Mouse (Mus musculus) limb, embryonic 15.5 days (tissue): ENCODE results near the gene Smim17. TPM values are rescaled to one million over a fixed set of nuclear protein-coding genes. Genes with fewer than 3 reads are reported as not detected.
"Not testable (repeated sequence)": the region's sequence is repeated elsewhere in the genome, so short reads cannot be mapped to it uniquely, and the experiment has no call there.

Experiments used
- ATAC-seq: fragments of 200-750 bp; cut with Nextera tagmentation; 2 replicates; pipeline ENCODE4 v1.8.0; 2017; ENCODE audit warnings: low read depth, moderate TSS enrichment; ENCODE audit not compliant: insufficient number of reproducible peaks, low FRiP score, low TSS enrichment
- H3K27ac ChIP-seq: fragments of 300-500 bp; sonication (generic); 2 replicates; pipeline ENCODE4 v1.5.1; 2015; ENCODE audit warnings: moderate library complexity, mild to moderate bottlenecking, inconsistent platforms
- H3K27me3 ChIP-seq: fragments of 300-500 bp; sonication (generic); 2 replicates; pipeline ENCODE4 v1.6.1; 2015; ENCODE audit warnings: inconsistent platforms
- H3K36me3 ChIP-seq: fragments of 300-500 bp; sonication (generic); 2 replicates; pipeline ENCODE4 v1.6.1; 2015; ENCODE audit warnings: inconsistent platforms
- H3K4me1 ChIP-seq: fragments of 300-500 bp; sonication (generic); 2 replicates; pipeline ENCODE4 v1.6.1; 2015; ENCODE audit warnings: inconsistent platforms
- H3K4me2 ChIP-seq: fragments of 300-500 bp; sonication (generic); 2 replicates; pipeline ENCODE4 v1.6.1; 2015; ENCODE audit warnings: mild to moderate bottlenecking, inconsistent platforms
- H3K4me3 ChIP-seq: fragments of 300-500 bp; sonication (generic); 2 replicates; pipeline ENCODE4 v1.5.1; 2015; ENCODE audit warnings: mild to moderate bottlenecking, inconsistent platforms
- H3K9ac ChIP-seq: fragments of 300-500 bp; sonication (generic); 2 replicates; pipeline ENCODE4 v1.6.1; 2015; ENCODE audit warnings: inconsistent platforms
- H3K9me3 ChIP-seq: fragments of 300-500 bp; sonication (generic); 2 replicates; pipeline ENCODE4 v1.6.1; 2016; ENCODE audit warnings: inconsistent platforms
- WGBS: fragments of 180-500 bp; shearing (Covaris S2); methylation state at CpG from one replicate; pipeline ENCODE4 v1.1.7; 2015; 5-methylcytosine and 5-hydroxymethylcytosine counted together
- polyA plus RNA-seq: library from polyadenylated mRNA; unstranded; fragments of >200 nt; fragmentation: Nextera tagmentation; extraction: Ambion mirVana; gene quantifications from 2 replicates; pipeline ENCODE4 v1.2.1, GENCODE M21; 2015

The Smim17 gene
- 0.29 and 0.56 TPM in 2 replicates for polyA plus RNA-seq

- peak within 1 kb of the TSS; percentile 40 for H3K9ac ChIP-seq
- 23% methylated on average over 25 of the region's 25 CpGs for WGBS
- H3K4me3 ChIP-seq = peak within 1 kb of the TSS; percentile 49
- H3K27ac ChIP-seq = no peak within 1 kb of the TSS
- no peaks in the 10 kb centered on the region for H3K27me3 ChIP-seq
- 0 out of 2 replicates have a peak, but pooled peaks have one; percentile 52 for ATAC-seq
- H3K9me3 ChIP-seq = no peaks in the 10 kb centered on the region
- H3K4me1 ChIP-seq = peaks cover 6% of the 10 kb centered on the region; the same call in 1 of the 2 replicates
- H3K36me3 ChIP-seq = peaks cover 28% of the 10 kb centered on the region
- H3K4me2 ChIP-seq = peak within 1 kb of the TSS; percentile 68
Measured at GRCm38 (mm10) chr7:6397996-6398975, at the start of gene Smim17. TSS of gene Smim17 (plus strand) at chr7:6398715.

- Histone ChIP-seq H3K27ac (no peak overlapping the region), H3K4me3 (no peak overlapping the region), H3K27me3 (no peaks in the 10 kb centered on the region), H3K9me3 (no peaks in the 10 kb centered on the region), H3K36me3 (peaks cover 16% of the 10 kb centered on the region), H3K4me1 (no peaks in the 10 kb centered on the region), H3K4me2 (no peak overlapping the region), H3K9ac (no peak overlapping the region)
- ATAC-seq = no peak
- WGBS = 72% methylated on average over 2 of the region's 2 CpGs
Measured at GRCm38 (mm10) chr7:6358121-6358520, 40.4 kb upstream of the Smim17 start.

- Histone ChIP-seq H3K4me1 (no peaks in the 10 kb centered on the region), H3K27me3 (no peaks in the 10 kb centered on the region), H3K27ac (no peak overlapping the region), H3K36me3 (peaks cover 8% of the 10 kb centered on the region), H3K9ac (no peak overlapping the region), H3K4me3 (no peak overlapping the region), H3K4me2 (no peak overlapping the region), H3K9me3 (no peaks in the 10 kb centered on the region)
- no peak for ATAC-seq
- 53% methylated on average over 10 of the region's 10 CpGs for WGBS
Measured at GRCm38 (mm10) chr7:6358937-6359590, 39.5 kb upstream of the Smim17 start.

- no peaks in the 10 kb centered on the region for H3K4me1 ChIP-seq
- H3K9me3 ChIP-seq = no peaks in the 10 kb centered on the region
- H3K4me2 ChIP-seq = no peak overlapping the region
- H3K4me3 ChIP-seq = no peak overlapping the region
- H3K9ac ChIP-seq = no peak overlapping the region
- H3K36me3 ChIP-seq = no peaks in the 10 kb centered on the region
- 16% methylated on average over 9 of the region's 9 CpGs for WGBS
- no peaks in the 10 kb centered on the region for H3K27me3 ChIP-seq
- no peak overlapping the region for H3K27ac ChIP-seq
- ATAC-seq = no peak
Measured at GRCm38 (mm10) chr7:6360477-6361060, 37.9 kb upstream of the Smim17 start.

GRCm38 (mm10) chr7:6361756-6362155 is 36.8 kb upstream of the Smim17 start:
- H3K27ac ChIP-seq = peak overlapping the region; percentile 83
- H3K9ac ChIP-seq = peak overlapping the region; percentile 31; the same call in 1 of the 2 replicates
- H3K27me3 ChIP-seq = no peaks in the 10 kb centered on the region
- no peak for ATAC-seq
- no peaks in the 10 kb centered on the region for H3K4me1 ChIP-seq
- H3K9me3 ChIP-seq = no peaks in the 10 kb centered on the region
- WGBS = 25% methylated on average over 7 of the region's 7 CpGs
- H3K36me3 ChIP-seq = no peaks in the 10 kb centered on the region
- peak overlapping the region; percentile 67 for H3K4me2 ChIP-seq
- peak overlapping the region; percentile 61 for H3K4me3 ChIP-seq

GRCm38 (mm10) chr7:6362268-6363046 is 36.1 kb upstream of the Smim17 start:
- H3K27me3 ChIP-seq = no peaks in the 10 kb centered on the region

GRCm38 (mm10) chr7:6363047-6363488 is 35.4 kb upstream of the Smim17 start, which contains the start of gene Zfp78:
TSS of gene Zfp78 (plus strand) at chr7:6363280.
- Histone ChIP-seq H3K9ac (peak within 1 kb of the TSS; percentile 45), H3K4me3 (peak within 1 kb of the TSS; percentile 61), H3K36me3 (no peaks in the 10 kb centered on the region), H3K27ac (peak within 1 kb of the TSS; percentile 92), H3K27me3 (no peaks in the 10 kb centered on the region), H3K4me2 (peak within 1 kb of the TSS; percentile 67), H3K9me3 (no peaks in the 10 kb centered on the region), H3K4me1 (no peaks in the 10 kb centered on the region)
- 0% methylated on average over 23 of the region's 23 CpGs for WGBS
- ATAC-seq = peak; percentile 77

More at GRCm38 (mm10) chr7:6362268-6363046, 36.1 kb upstream of the Smim17 start:
- H3K4me2 ChIP-seq = peak overlapping the region; percentile 67
- under 1% methylated on average over 38 of the region's 38 CpGs for WGBS
- peak; percentile 94 for ATAC-seq
- no peaks in the 10 kb centered on the region for H3K4me1 ChIP-seq
- H3K4me3 ChIP-seq = peak overlapping the region; percentile 61
- no peaks in the 10 kb centered on the region for H3K9me3 ChIP-seq
- peak overlapping the region; percentile 31; the same call in 1 of the 2 replicates for H3K9ac ChIP-seq
- no peaks in the 10 kb centered on the region for H3K36me3 ChIP-seq
- peak overlapping the region; percentile 92 for H3K27ac ChIP-seq

- WGBS = 58% methylated on average over 1 of the region's 1 CpGs
- no peaks in the 10 kb centered on the region for H3K27me3 ChIP-seq
- no peak for ATAC-seq
- H3K27ac ChIP-seq = no peak overlapping the region
- no peaks in the 10 kb centered on the region for H3K9me3 ChIP-seq
- no peak overlapping the region for H3K9ac ChIP-seq
- no peaks in the 10 kb centered on the region for H3K36me3 ChIP-seq
- no peaks in the 10 kb centered on the region for H3K4me1 ChIP-seq
- H3K4me3 ChIP-seq = no peak overlapping the region
- H3K4me2 ChIP-seq = no peak overlapping the region
Measured at GRCm38 (mm10) chr7:6364761-6365160, 33.8 kb upstream of the Smim17 start.

GRCm38 (mm10) chr7:6367185-6367584 is 31.3 kb upstream of the Smim17 start:
- Histone ChIP-seq H3K27me3 (no peaks in the 10 kb centered on the region), H3K4me3 (no peak overlapping the region), H3K9me3 (no peaks in the 10 kb centered on the region), H3K9ac (no peak overlapping the region), H3K4me2 (no peak overlapping the region), H3K4me1 (no peaks in the 10 kb centered on the region), H3K27ac (no peak overlapping the region), H3K36me3 (0 out of 2 replicates have a peak, but pooled peaks cover under 1% of the 10 kb centered on the region)
- WGBS = 85% methylated on average over 5 of the region's 5 CpGs
- ATAC-seq = no peak

- H3K4me2 ChIP-seq, H3K4me3 ChIP-seq, H3K9me3 ChIP-seq, ATAC-seq, H3K27me3 ChIP-seq, H3K4me1 ChIP-seq, H3K36me3 ChIP-seq, H3K27ac ChIP-seq, H3K9ac ChIP-seq: not testable (repeated sequence)
- 79% methylated on average over 5 of the region's 5 CpGs for WGBS
Measured at GRCm38 (mm10) chr7:6368146-6368545, 30.4 kb upstream of the Smim17 start.

GRCm38 (mm10) chr7:6369460-6369859 is 29.1 kb upstream of the Smim17 start:
- no peak for ATAC-seq
- H3K27ac ChIP-seq = no peak overlapping the region
- WGBS = 75% methylated on average over 3 of the region's 3 CpGs
- no peak overlapping the region for H3K4me2 ChIP-seq
- 0 out of 2 replicates have a peak, but pooled peaks cover 4% of the 10 kb centered on the region for H3K36me3 ChIP-seq
- no peaks in the 10 kb centered on the region for H3K27me3 ChIP-seq
- H3K9ac ChIP-seq = no peak overlapping the region
- H3K9me3 ChIP-seq = no peaks in the 10 kb centered on the region
- H3K4me1 ChIP-seq = no peaks in the 10 kb centered on the region
- no peak overlapping the region for H3K4me3 ChIP-seq
